Mouse (Mus musculus) limb, embryonic 10.5 days (tissue): ENCODE measurements around the gene Cercam. TPM values are rescaled to one million over a fixed set of nuclear protein-coding genes. Genes with fewer than 3 reads are reported as not detected.
"Not testable (repeated sequence)": the region's sequence is repeated elsewhere in the genome, so short reads cannot be mapped to it uniquely, and the experiment has no call there.

ENCODE experiments used
- DNase-seq: peaks from one replicate; pipeline ENCODE4 v3.0.0-alpha.2; 2017; ENCODE audit warnings: low spot score
- H3K27ac ChIP-seq: fragments of 300-500 bp; sonication (generic); 2 replicates; pipeline ENCODE4 v1.5.1; 2016; ENCODE audit warnings: mild to moderate bottlenecking
- H3K27me3 ChIP-seq: fragments of 300-500 bp; sonication (generic); 2 replicates; pipeline ENCODE4 v1.6.1; 2016; ENCODE audit warnings: low read depth, mild to moderate bottlenecking; ENCODE audit not compliant: poor library complexity, severe bottlenecking
- H3K36me3 ChIP-seq: fragments of 300-500 bp; sonication (generic); 2 replicates; pipeline ENCODE4 v1.6.1; 2016; ENCODE audit warnings: mild to moderate bottlenecking, moderate library complexity
- H3K4me1 ChIP-seq: fragments of 300-500 bp; sonication (generic); 2 replicates; pipeline ENCODE4 v1.6.1; 2016
- H3K4me3 ChIP-seq: fragments of 300-500 bp; sonication (generic); 2 replicates; pipeline ENCODE4 v1.5.1; 2016; ENCODE audit warnings: mild to moderate bottlenecking, moderate library complexity
- H3K9me3 ChIP-seq: fragments of 300-500 bp; sonication (generic); replicated peaks from 2 replicates; pipeline ENCODE4 v1.6.1; 2016; ENCODE audit warnings: mild to moderate bottlenecking
- WGBS: fragments of 180-500 bp; shearing (Covaris S2); methylation state at CpG from one replicate; pipeline ENCODE4 v1.1.7; 2016; 5-methylcytosine and 5-hydroxymethylcytosine counted together
- polyA plus RNA-seq: library from polyadenylated mRNA; unstranded; fragments of >200 nt; fragmentation: Nextera tagmentation; extraction: Ambion mirVana; gene quantifications from 2 replicates; pipeline ENCODE4 v1.2.1, GENCODE M21; 2016

Gene Cercam
- polyA plus RNA-seq, 1 experiment from 2014 or later, result 11.4 TPM

DNA sequence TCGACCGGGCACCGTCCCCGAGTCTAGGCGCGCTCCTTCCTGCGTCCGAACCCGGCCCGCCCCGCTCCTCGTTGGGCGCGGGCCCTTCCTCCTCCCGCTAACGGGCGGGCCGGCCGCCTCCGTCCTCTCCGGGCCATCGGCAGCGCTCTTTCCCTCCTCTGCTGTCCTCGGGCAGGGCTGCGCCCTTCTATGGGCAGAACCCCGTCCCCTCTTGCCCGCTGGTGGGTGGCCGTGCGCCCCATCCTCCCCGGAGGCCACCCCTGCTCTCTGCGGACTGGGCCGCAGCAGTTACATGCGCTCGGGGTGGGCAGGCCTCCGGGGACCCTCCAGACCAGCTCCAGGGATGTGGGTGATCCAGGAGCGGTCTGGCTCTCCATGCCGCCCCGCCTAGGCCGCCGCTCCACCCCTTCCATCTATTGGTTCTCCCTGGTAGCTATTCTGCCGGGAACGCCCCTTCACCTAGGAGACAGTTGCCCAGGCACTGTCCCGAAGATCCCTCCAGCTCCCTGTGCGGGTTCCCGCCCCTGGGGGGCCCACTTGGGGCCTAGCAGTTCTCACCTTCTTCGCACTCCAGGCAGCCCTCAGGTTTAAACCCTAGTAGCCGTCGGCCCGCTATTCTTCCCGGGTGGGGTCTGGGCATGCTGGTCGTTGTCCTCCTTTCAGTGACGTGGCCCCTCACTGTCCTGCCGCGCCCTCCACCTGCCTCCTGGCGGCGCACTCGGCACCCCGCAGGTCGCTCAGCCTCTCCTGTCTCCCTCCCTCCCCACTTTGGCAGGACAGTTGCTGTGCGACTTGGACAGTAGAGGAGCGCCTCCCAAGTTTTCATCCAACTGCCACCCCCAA lies 21.2 kb downstream of the Cercam start:
- peak; percentile 85 for DNase-seq
- peaks cover 44% of the 10 kb centered on the region for H3K36me3 ChIP-seq
- WGBS, result under 1% methylated on average over 59 of the region's 61 CpGs
- no peaks in the 10 kb centered on the region for H3K27me3 ChIP-seq
- H3K4me3 ChIP-seq, result peak overlapping the region; percentile 90
- H3K27ac ChIP-seq, result peak overlapping the region; percentile 92
- H3K4me1 ChIP-seq, result peaks cover 18% of the 10 kb centered on the region
- H3K9me3 ChIP-seq, result no peaks in the 10 kb centered on the region

DNA sequence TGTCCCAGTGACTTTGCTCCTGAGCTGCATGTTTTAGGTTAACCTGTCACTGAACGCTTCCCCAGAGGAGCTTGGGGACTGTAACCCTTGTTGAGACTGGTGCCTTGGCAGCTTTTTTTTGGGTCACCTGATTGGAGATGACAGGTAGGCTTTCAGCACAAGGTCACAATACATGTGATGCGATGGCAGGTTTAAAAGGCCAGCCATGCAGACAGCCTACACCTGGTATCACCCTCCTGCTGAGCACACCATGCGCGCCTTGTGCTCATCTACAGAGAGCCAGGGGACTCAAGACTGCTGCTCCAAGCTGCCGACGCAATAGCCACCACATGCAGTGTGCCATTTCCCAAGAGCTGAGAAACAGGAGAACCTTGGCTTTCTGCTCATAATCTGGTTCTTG lies 22.8 kb downstream of the Cercam start:
- H3K27me3 ChIP-seq, result no peaks in the 10 kb centered on the region
- peak overlapping the region; percentile 90; the same call in 1 of the 2 replicates for H3K4me3 ChIP-seq
- no peak overlapping the region for H3K27ac ChIP-seq
- WGBS, result 96% methylated on average over 6 of the region's 6 CpGs
- H3K9me3 ChIP-seq, result no peaks in the 10 kb centered on the region
- no peak for DNase-seq
- peaks cover 58% of the 10 kb centered on the region for H3K36me3 ChIP-seq
- H3K4me1 ChIP-seq, result peaks cover 18% of the 10 kb centered on the region

DNA sequence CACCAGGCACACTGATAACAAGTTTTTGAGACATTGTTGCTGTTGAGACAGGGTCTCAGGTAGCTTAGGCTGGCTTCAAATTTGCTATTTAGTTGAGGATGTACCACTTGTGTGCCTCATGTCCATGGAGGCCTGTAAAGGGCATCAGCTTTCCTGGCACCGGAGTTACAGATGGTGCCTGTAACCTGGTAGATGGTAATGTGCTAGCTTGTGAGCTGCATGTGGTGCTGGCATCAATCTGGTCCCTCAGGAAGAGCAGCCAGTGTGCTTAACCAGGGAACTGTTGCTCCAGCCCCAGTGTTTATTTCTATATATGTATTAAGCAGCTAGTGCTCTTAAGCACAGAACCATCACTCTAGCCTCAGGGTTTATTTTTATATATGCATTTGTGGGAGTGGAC lies 27.1 kb downstream of the Cercam start:
- Histone ChIP-seq H3K4me3 (no peak overlapping the region), H3K4me1 (peaks cover 5% of the 10 kb centered on the region), H3K9me3 (no peaks in the 10 kb centered on the region), H3K27me3 (no peaks in the 10 kb centered on the region), H3K27ac (no peak overlapping the region), H3K36me3 (peaks cover 99% of the 10 kb centered on the region)
- WGBS, result 94% methylated on average over 1 of the region's 1 CpGs
- DNase-seq, result no peak

DNA sequence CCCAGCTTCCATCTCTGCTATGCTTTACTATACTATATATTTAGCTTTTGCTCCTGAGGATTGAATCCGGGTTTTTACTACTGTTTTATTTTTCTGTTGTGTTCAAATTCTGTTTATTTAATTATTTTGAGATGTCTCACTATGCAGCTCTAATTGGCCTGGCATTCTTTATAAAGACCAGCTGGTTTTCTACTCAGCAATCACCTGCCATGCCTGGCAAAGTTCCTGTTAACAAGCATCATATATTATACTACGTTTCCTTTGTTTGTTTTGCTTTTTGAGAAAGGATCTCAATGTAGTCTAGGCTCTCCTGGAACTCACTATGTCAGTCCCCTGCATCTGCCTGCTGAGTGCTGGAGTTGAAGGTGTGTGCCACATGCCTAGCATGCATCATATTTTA lies 28.4 kb downstream of the Cercam start:
- H3K4me3 ChIP-seq, result no peak overlapping the region
- no peak for DNase-seq
- no peaks in the 10 kb centered on the region for H3K4me1 ChIP-seq
- no peaks in the 10 kb centered on the region for H3K27me3 ChIP-seq
- H3K27ac ChIP-seq, result no peak overlapping the region
- H3K9me3 ChIP-seq, result no peaks in the 10 kb centered on the region
- 90% methylated on average over 2 of the region's 2 CpGs for WGBS
- H3K36me3 ChIP-seq, result peaks cover 99% of the 10 kb centered on the region

DNA sequence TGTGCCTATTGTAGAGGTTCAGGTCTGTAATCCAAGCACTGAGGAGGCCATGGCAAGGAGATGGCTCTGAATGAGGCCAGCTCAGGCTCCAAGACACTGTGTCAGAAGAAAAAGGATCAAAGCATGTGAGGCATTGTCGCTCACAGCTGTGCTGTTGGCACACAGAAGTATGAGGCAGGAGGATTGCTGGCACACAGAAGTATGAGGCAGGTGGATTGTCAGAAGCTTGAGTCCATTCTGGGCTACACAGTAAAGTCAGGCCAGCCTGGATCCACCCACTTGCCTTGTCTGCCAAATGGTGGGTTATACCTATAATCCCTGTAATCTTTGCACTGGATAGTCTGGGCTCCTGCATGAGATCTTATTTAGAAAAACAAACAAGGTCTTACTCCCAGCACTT lies 29.1 kb downstream of the Cercam start:
- no peak for DNase-seq
- 95% methylated on average over 1 of the region's 1 CpGs for WGBS

DNA sequence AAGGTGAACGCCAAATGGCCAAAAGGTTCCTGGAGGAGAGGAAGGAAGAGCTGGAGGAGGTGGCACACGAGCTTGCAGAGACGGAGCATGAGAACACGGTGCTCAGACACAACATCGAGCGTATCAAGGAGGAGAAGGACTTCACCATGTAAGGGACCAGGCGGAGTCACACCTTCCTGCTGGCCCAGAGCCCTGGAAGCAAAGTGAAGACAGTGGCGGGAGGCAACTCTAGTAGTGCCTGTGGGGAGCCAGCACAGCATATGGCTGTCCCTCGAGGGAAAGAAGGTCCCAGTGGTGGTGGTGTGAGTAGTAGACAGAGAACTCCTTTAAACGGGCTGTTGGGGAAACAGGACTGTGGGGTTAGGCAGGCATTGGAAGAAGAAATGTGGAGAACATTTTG lies 33.2 kb downstream of the Cercam start:
- Histone ChIP-seq H3K4me3 (no peak overlapping the region), H3K9me3 (no peaks in the 10 kb centered on the region), H3K36me3 (peaks cover 100% of the 10 kb centered on the region), H3K27me3 (no peaks in the 10 kb centered on the region), H3K27ac (no peak overlapping the region), H3K4me1 (no peaks in the 10 kb centered on the region)
- WGBS, result 93% methylated on average over 10 of the region's 10 CpGs
- no peak for DNase-seq

More for the DNA sequence above, 29.1 kb downstream of the Cercam start:
- H3K36me3 ChIP-seq, result peaks cover 99% of the 10 kb centered on the region
- no peaks in the 10 kb centered on the region for H3K4me1 ChIP-seq
- no peaks in the 10 kb centered on the region for H3K9me3 ChIP-seq
- no peak overlapping the region for H3K4me3 ChIP-seq
- no peak overlapping the region for H3K27ac ChIP-seq
- no peaks in the 10 kb centered on the region for H3K27me3 ChIP-seq

DNA sequence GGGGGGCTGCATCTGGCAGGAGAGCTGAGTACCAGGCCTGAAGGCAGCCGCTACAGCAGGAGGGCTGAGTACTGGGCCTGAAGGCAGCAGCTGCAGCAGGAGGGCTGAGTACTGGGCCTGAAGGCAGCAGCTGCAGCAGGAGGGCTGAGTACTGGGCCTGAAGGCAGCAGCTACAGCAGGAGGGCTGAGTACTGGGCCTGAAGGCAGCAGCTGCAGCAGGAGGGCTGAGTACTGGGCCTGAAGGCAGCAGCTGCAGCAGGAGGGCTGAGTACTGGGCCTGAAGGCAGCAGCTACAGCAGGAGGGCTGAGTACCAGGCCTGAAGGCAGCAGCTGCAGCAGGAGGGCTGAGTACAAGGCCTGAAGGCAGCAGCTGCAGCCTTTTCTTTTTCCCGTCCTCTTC lies 39.2 kb downstream of the Cercam start:
- peaks cover 94% of the 10 kb centered on the region for H3K36me3 ChIP-seq
- not testable (repeated sequence) for H3K4me1 ChIP-seq, H3K27me3 ChIP-seq, H3K4me3 ChIP-seq, H3K27ac ChIP-seq, DNase-seq, H3K9me3 ChIP-seq
- 82% methylated on average over 2 of the region's 2 CpGs for WGBS

DNA sequence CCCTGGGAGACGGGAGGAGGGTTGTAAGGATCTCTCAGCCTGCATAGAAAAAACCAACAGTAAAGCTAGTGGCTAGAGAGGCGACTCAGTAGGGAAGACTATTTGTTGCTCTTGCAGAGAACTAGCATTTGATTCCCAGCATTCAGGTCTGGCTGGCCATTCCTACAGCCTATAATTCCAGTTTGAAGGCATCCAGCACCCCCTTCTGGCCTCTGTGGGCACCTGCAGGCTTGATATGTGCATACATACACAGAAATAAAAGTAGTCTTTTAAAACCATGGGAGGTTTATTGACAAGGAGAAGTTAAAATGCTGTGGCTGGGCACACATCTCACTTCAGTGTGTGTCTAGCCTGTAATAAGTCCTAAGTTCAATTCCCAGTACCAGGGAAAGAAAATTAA lies 41.1 kb downstream of the Cercam start:
- no peak for DNase-seq
- Histone ChIP-seq H3K27me3 (no peaks in the 10 kb centered on the region), H3K27ac (no peak overlapping the region), H3K4me1 (no peaks in the 10 kb centered on the region), H3K36me3 (peaks cover 93% of the 10 kb centered on the region), H3K4me3 (no peak overlapping the region), H3K9me3 (no peaks in the 10 kb centered on the region)
- 92% methylated on average over 2 of the region's 2 CpGs for WGBS

DNA sequence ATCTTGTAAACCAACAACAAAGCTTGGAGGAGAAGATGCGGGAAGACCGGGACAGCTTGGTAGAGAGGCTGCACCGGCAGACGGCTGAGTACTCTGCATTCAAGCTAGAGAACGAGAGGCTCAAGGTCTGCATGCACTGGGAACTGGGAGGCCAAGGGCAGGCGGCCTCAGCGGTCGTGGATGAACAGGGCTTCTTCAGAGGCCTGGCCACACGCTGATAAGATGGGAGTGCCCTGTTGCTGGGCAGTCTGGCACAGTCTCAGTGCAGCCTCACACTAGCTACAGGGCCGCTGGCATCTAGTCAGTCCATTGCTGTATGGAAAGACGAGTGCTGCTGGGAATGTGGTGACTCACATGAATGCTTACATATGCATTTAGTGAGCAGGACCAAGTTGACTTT lies 48.7 kb downstream of the Cercam start:
- Histone ChIP-seq H3K9me3 (no peaks in the 10 kb centered on the region), H3K4me1 (no peaks in the 10 kb centered on the region), H3K36me3 (peaks cover 92% of the 10 kb centered on the region), H3K4me3 (no peak overlapping the region), H3K27me3 (no peaks in the 10 kb centered on the region), H3K27ac (no peak overlapping the region)
- 92% methylated on average over 11 of the region's 11 CpGs for WGBS
- DNase-seq, result no peak

DNA sequence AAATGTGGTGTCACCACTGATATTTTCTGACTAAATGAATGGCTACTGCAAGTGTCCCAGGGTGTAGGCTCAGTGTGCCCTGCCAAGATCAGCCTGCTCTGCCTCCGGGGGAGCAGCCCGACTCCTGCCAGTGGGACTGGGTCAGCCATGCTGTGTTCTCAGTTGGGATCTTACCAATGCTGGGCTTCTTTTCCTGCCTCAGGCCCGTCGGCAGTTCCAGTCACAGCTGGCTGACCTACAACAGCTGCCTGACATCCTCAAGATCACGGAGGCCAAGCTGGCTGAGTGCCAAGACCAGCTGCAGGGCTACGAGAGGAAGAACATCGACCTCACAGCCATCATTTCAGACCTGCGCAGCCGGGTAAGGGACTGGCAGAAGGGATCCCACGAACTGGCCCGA lies 53.0 kb downstream of the Cercam start:
- H3K27ac ChIP-seq, result no peak overlapping the region
- H3K4me3 ChIP-seq, result no peak overlapping the region
- no peaks in the 10 kb centered on the region for H3K9me3 ChIP-seq
- DNase-seq, result no peak
- H3K36me3 ChIP-seq, result peaks cover 94% of the 10 kb centered on the region
- 91% methylated on average over 11 of the region's 11 CpGs for WGBS
- H3K4me1 ChIP-seq, result no peaks in the 10 kb centered on the region
- no peaks in the 10 kb centered on the region for H3K27me3 ChIP-seq

DNA sequence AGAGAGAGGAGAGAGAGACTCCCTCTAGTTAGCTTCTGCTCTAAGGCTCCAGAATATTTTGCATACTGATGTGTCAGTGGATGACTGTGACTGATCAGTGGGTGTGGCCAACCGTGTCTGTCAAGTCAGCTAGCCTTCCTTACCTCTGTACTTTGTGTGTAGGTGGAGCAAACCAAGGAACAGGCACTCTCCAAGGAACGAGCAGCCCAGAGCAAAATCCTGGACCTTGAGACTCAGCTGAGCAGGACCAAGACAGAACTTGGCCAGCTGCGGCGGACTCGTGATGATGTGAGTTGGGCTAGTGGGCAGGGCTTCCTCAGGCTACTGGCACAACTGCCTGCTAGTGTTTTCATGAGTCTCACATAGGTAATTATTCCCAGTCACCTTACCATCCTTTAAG lies 57.6 kb downstream of the Cercam start:
- Histone ChIP-seq H3K27ac (no peak overlapping the region), H3K36me3 (peaks cover 98% of the 10 kb centered on the region), H3K27me3 (no peaks in the 10 kb centered on the region), H3K9me3 (no peaks in the 10 kb centered on the region), H3K4me1 (no peaks in the 10 kb centered on the region), H3K4me3 (no peak overlapping the region)
- WGBS, result 92% methylated on average over 5 of the region's 5 CpGs
- DNase-seq, result no peak

DNA sequence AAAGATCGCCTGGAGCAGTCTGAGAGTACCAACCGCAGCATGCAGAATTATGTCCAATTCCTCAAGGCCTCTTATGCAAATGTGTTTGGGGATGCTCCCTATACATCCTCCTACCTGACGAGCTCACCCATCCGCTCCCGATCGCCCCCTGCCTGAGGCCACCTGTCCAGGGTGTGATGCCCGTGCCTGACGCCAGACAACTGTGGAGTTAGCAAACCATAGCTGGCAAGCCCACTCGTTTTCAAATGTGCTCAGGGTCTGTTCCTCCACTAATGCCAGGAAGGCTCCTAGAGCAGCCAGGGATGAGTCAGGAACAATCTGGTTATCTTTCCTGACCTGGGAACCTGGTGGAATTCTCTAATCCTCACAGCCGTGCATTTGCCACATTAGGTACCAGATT lies 61.5 kb downstream of the Cercam start:
- Histone ChIP-seq H3K4me3 (no peak overlapping the region), H3K9me3 (no peaks in the 10 kb centered on the region), H3K27ac (no peak overlapping the region), H3K36me3 (peaks cover 62% of the 10 kb centered on the region), H3K4me1 (no peaks in the 10 kb centered on the region), H3K27me3 (no peaks in the 10 kb centered on the region)
- no peak for DNase-seq
- WGBS, result 89% methylated on average over 10 of the region's 10 CpGs

DNA sequence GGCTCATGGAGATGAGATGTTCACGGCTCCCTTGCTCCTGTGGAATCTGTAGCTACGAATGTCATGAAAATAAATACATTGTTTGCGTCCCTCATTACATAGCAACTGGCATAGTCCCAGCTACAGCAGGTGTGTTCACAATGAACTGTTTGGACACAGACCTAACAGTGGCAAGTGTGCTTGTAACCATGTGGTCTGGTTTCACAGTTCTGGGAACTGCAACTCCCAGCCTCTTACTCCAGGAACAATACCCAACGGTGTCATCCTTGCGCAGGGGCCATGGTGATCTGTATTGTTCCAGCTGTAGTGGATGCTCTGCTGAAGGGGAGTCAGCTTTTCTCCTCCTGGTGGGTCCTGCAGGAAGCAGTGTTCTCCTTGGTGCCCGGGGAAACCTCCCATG lies 62.2 kb downstream of the Cercam start:
- Histone ChIP-seq H3K4me1 (peaks cover 6% of the 10 kb centered on the region), H3K9me3 (no peaks in the 10 kb centered on the region), H3K27me3 (no peaks in the 10 kb centered on the region), H3K36me3 (peaks cover 55% of the 10 kb centered on the region), H3K27ac (no peak overlapping the region), H3K4me3 (no peak overlapping the region)
- no peak for DNase-seq
- 91% methylated on average over 6 of the region's 6 CpGs for WGBS
